Mouse (Mus musculus): ENCODE results near the gene Gm6217.
"Not testable (repeated sequence)": the region's sequence is repeated elsewhere in the genome, so short reads cannot be mapped to it uniquely, and the experiment has no call there.

The Gm6217 gene

DNA sequence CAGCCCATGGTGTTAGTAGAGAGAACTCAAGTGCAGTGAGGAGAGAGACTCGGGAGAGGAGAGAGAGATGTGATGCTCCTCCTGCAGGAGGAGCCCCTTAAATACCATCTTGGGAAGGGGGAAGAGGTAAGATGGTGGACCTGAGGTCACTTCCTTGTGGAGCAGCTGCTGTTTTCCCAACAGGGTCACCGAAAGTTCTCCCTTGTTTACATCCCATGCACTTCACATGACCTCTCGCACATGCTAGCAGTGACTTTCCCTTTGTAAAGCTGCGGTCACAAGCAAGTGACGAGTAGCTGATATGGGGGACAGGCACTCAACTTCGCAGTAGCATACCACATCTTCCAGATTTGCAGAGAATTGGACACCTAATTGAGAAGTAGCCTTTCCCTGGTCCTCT is at the start of gene Gm6217:
TSS of gene Gm6217 (minus strand) at position 74 of the 400 bp plus-strand sequence.
- DNase-seq (ENCODE audit: low spot score in 2 of 2): not testable (repeated sequence)

DNA sequence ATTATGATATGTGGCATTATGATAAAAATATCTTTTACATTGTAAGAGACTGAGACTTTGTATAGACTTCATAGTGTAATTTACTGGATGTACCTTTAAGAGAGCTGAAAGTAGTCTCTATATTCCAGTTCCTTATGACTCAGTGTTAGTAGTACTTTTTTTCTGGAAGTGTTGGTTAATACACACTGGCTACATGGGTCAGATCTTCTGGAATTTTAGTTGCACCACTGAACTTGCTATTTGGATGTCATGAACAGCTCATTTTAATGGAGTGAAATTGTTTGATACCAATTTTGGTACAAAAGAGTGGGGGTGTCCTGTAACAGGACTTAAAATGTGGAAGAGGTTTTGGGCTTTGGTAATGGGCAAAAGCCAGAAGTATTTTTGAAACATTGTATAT is 46.6 kb upstream of the Gm6217 start:
- DNase-seq (ENCODE audit: low spot score in 2 of 2): no peak

DNA sequence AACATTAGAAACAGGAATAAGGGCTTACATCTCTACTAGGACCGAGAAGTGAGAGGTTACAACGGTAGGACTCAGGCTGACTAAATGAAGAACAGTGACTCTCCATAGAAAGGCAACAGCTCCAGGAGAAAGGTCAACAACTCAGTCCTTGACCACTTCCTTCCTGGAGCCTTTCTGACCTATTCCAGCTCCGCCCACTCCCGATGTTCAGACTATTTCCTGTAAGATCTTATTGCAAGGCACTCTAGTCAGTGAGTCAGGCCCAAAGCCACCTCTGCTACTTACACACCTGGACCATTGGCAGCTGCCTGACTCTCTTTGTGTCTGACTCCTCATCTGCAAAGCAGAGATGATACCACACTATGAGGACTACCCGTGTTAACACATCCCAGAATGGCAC is 44.6 kb upstream of the Gm6217 start:
- no peak for DNase-seq (ENCODE audit: low spot score in 2 of 2)

DNA sequence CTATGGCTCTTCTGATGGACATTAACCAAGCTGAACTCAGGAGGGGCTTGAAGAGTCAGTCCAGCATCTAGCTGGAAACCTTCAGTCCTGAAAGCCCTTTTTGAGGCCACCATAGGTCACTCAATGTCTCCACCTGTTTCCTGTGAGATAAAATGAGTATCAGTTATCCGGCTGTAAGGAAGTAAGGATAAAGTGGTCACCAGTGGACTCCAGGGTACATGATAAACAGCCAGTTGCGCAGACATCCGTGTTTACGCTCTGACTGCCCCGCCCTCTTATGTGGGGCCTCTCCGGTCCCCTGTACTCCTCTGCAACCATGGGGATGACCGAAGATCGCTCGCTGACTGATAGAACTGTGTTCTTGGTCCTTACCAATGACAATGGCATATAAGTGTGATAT is 43.1 kb upstream of the Gm6217 start:
- no peak for DNase-seq (ENCODE audit: low spot score in 2 of 2)

DNA sequence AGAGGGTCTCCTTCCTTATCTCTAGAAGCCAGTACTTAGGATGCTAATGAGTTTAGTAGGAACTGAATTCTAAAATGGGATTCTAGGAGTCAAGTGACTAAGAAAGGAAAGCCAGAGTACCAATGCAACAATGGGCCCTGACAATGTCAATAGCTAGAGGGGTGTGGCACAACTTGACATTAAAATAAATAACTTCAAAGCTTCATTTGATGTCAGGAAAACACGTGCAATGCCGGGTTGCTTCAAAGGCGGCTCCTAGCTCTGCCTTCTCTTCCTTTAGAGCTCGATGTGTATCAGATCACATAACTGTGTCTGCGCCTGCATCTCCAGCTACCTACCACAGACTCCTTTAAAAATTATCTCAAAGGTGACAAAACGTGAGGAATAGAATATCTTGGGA is 42.7 kb upstream of the Gm6217 start:
- no peak for DNase-seq (ENCODE audit: low spot score in 2 of 2)

DNA sequence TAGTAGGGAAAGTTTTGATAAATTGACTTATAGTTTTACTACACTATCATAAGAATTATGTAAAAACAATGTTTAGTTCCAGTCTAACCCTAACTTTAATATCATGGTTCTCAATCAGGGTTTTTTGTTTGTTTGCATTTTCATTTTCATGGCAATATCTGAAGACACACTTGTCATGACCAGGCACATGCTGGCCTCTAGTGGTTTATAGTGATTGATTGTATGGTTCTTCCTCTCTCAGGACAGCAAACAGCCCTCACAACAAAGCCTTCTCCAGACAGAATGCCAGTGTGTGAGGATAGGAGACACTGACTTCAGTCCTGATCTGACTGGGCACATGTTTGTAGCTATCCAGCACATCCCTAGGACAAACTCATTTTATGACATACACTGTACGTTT is 42.0 kb upstream of the Gm6217 start:
- no peak for DNase-seq (ENCODE audit: low spot score in 2 of 2)

DNA sequence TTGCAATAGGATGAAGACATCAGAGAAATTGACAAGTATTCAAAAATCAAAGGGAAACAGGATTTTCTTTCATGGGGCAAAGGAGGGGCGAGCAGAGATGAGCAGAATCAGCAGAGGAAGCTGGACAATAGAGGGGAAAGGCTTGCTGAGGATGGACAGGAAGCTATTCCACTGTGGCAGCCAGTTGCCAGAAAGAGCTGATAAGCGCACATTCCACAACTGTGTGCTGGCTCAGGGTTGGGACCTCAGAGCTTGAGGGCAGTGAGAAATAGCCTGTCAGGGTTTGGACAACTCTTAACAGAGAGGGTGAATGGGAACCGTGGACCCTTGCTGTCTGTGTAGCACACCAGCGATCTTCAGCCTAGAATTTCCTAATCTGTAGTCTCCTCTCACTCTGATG is 40.8 kb upstream of the Gm6217 start:
- DNase-seq (ENCODE audit: low spot score in 2 of 2): no peak

DNA sequence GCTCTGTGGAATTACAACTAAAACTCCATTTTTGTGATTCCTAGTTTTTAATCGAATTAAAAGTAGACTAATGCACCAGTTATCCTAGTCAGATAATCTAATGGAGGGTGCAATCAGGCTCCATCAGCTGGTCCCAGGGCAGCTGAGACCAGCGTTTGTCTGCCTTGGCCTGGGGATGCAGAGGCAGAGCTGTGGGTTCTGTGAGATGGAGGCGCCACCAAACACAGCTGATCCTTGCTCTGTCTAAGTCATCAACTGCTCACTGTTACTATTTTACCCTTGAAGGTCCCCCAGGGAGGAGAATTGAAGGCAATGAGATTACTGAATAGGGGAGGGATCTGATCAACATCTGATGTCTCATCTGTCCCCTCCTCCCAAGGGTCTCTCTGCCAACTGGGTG is 35.2 kb upstream of the Gm6217 start:
- DNase-seq (ENCODE audit: low spot score in 2 of 2): no peak

DNA sequence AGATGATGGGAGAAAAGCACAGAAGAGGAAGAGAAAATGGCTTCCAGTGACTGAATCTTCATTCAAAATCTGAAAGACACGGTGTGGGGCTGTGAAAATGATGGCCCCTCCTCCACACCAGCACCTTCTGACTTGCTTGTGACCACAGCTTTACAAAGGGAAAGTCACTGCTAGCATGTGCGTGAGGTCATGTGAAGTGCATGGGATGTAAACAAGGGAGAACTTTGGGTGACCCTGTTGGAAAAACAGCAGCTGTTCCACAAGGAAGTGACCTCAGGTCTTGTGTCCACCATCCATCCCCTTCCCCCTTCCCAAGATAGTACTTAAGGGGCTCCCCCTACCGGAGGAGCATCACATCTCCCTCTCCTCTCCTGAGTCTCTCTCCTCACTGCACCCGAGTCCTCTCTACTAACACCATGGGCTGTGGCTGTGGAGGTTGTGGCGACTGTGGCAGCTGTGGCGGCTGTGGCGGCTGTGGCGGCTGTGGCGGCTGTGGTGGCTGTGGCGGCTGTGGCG is 28.7 kb upstream of the Gm6217 start, which contains the start of gene Gm47955:
TSS of gene Gm47955 (plus strand) at position 417 of the 516 bp plus-strand sequence.
- no peak for DNase-seq (ENCODE audit: low spot score in 2 of 2)

DNA sequence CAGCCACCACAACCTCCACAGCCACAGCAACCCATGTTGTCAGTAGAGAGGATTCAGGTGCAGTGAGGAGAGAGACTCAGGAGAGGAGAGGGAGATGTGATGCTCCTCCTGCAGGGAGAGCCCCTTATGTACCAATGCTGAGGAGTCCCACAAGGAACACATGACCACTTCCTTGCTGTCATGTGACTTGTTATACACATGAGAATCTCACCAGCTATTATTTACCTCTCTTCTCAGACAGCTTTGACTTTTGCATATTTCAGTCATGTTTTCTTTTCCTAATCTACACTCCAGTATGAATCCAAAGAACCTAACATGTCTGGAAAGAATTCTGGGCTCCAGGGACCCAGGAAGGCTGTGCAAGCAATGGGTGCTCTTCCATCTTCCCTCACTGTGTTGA is 24.7 kb upstream of the Gm6217 start, which contains the start of gene Gm7544:
TSS of gene Gm7544 (minus strand) at position 101 of the 400 bp plus-strand sequence.
- not testable (repeated sequence) for DNase-seq (ENCODE audit: low spot score in 2 of 2)

DNA sequence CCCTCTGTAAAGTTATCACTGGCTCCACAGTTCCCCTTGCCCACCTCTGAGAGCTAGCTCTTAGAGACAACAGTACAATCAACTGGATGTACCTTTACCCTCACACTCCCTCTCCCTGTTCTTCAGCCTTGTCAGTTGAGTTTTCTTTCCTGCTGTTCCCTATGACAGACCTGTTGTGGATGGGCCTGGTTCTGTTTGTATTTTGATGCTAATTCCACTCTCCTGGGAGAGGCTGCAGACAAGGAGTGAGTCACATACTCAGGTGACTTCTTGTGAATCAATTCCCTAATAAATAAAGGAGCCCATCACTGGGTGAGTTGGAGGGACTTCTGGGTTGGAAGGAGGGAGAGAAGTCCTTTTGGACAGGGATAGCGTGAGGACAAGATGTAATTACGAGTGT is 17.4 kb upstream of the Gm6217 start:
- DNase-seq (ENCODE audit: low spot score in 2 of 2): no peak

DNA sequence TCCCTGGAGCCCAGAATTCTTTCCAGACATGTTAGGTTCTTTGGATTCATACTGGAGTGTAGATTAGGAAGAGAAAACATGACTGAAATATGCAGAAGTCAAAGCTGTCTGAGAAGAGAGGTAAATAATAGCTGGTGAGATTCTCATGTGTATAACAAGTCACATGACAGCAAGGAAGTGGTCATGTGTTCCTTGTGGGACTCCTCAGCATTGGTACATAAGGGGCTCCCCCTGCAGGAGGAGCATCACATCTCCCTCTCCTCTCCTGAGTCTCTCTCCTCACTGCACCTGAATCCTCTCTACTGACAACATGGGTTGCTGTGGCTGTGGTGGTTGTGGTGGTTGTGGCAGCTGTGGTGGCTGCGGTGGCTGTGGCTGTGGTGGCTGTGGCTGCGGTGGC is 14.8 kb upstream of the Gm6217 start:
- not testable (repeated sequence) for DNase-seq (ENCODE audit: low spot score in 2 of 2)

DNA sequence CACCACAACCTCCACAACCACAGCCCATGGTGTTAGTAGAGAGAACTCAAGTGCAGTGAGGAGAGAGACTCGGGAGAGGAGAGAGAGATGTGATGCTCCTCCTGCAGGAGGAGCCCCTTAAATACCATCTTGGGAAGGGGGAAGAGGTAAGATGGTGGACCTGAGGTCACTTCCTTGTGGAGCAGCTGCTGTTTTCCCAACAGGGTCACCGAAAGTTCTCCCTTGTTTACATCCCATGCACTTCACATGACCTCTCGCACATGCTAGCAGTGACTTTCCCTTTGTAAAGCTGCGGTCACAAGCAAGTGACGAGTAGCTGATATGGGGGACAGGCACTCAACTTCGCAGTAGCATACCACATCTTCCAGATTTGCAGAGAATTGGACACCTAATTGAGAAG is 12.1 kb upstream of the Gm6217 start, which contains the start of gene A030003K21Rik:
TSS of gene A030003K21Rik (minus strand) at position 94 of the 400 bp plus-strand sequence.
- not testable (repeated sequence) for DNase-seq (ENCODE audit: low spot score in 2 of 2)

DNA sequence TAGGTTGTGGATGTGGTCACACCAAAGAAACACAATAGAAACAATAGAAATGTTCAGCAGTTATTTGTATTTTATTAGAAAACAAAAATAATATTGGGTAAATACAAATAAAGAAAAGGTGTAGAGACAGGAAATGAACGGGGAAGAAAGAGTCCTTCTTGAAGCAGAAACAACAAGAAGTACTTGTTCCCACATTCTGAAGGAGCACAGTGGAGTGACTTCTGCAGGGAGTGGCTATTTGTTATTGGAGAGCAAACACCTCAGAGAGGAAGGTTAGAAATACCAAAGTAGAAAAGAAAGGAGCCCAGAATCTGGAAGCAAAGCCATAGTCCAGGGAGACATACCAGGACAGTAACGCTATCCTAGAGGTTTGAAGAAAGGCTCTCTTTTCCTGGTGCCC is 11.3 kb upstream of the Gm6217 start:
- not testable (repeated sequence) for DNase-seq (ENCODE audit: low spot score in 2 of 2)

DNA sequence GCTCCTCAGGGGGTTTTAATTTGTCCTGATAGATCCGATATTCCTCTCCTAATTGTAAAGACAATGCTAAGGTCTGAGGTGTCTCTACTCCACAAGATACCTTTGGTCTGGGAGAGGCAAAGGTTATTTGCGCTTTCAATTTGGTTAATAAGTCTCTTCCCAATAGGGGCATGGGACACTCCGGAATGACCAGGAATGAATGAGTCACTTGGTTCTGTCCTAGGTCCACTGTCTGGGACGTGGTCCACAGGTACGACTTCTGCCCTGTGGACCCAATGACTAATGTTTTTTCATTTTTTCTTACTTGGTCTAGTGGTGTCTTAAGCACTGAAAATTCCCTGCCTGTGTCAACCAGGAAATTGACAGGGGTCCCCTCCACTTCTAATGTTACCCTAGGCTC is 7.5 kb upstream of the Gm6217 start:
- DNase-seq (ENCODE audit: low spot score in 2 of 2): no peak

DNA sequence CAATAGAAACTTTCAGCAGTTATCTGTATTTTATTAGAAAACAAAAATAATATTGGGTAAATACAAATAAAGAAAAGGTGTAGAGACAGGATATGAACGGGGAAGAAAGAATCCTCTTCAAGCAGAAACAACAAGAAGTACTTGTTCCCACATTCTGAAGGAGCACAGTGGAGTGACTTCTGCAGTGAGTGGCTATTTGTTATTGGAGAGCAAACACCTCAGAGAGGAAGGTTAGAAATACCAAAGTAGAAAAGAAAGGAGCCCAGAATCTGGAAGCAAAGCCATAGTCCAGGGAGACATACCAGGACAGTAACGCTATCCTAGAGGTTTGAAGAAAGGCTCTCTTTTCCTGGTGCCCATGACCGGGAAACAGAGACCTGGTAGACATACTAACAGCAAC is 641 bp downstream of the Gm6217 start:
- DNase-seq (ENCODE audit: low spot score in 2 of 2): not testable (repeated sequence)

DNA sequence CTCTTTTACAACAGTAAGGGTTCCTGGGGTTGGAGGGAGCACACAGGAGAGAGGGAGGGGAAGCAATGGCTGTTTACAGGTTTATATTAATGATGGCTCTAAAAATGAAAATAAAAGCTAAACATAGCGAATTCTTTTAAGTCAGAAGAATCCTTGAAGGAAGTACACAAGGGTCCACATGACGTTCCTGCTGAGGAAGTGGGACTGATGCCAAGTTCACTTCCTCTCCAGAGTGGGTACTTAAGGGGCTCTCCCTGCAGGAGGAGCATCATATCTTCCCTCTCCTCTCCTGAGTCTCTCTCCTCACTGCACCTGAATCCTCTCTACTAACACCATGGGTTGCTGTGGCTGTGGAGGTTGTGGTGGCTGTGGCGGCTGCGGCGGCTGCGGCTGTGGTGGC is 6.5 kb downstream of the Gm6217 start, which contains the start of gene A030014E15Rik:
TSS of gene A030014E15Rik (plus strand) at position 268 of the 400 bp plus-strand sequence.
- no peak for DNase-seq (ENCODE audit: low spot score in 2 of 2)

DNA sequence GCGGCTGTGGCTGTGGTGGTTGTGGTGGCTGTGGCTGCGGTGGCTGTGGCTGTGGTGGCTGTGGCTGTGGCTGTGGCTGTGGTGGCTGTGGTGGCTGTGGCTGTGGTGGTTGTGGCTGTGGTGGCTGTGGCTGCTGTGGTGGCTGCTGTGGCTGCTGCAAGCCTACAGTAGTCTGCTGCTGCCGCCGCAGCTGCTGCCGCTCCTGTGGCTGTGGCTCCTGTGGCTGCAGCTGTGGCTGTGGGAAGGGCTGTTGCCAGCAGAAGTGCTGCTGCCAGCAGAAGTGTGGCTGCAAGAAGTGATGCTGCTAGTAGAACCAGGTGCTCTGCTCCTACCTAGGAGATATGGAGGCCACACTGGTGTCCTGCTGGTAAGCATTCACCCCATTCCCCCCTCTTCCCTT is 17.8 kb downstream of the Gm6217 start:
- not testable (repeated sequence) for DNase-seq (ENCODE audit: low spot score in 2 of 2)

DNA sequence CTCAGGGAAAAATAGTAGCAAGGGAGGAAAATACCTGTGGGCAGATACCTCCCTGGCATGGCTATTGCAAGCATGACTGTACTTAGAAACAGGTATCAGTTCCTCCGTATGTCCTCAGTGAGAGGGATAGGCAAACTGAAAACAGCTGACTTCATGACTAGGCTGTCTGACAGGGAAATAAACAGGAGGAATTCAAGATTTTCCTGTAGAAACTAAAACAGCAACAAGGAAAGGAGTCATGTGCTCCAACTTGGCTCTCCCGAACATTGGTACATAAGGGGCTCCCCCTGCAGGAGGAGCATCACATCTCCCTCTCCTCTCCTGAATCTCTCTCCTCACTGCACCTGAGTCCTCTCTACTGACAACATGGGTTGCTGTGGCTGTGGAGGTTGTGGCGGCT is 18.2 kb downstream of the Gm6217 start, which contains the start of gene A030005L19Rik:
TSS of gene A030005L19Rik (plus strand) at position 301 of the 400 bp plus-strand sequence.
- no peak for DNase-seq (ENCODE audit: low spot score in 2 of 2)

DNA sequence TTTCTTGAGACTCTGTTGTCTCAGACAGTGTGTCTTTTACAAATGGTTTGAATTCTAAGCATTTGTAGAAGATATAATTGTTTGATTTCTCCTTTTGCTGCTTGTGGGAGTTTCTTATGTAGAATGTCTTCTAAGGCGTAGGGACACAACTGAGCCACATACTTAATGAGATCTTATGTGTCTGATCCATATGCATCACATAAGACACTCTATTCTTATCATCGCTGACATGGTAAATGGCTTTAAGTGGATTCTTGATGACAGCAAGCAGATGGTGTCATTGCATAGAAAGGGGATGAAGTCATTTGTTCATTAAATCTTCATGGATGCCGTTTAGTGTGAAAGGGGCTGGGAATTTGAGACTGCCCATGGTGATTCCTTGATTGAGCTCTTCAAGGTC is 25.3 kb downstream of the Gm6217 start:
- DNase-seq (ENCODE audit: low spot score in 2 of 2): no peak

DNA sequence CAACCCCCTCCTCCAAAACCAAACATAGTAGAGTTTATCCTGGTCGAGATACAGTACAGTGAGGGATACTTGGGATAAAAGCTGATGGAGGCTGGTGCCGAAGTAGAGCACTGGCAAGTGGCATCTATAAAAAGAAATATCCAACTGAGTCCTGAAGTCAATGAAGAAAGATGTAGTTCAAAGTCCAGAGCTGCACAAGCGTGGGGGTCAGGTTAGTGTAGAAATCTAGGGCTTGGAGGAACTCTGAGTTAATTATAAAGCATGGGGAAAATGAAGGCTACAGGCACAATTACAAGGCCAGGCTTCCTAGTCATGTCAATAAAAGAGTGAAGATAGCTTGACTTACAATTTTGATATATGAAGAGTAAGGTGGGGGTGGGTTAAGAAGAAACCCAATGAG is 30.0 kb downstream of the Gm6217 start:
- DNase-seq (ENCODE audit: low spot score in 2 of 2): no peak

DNA sequence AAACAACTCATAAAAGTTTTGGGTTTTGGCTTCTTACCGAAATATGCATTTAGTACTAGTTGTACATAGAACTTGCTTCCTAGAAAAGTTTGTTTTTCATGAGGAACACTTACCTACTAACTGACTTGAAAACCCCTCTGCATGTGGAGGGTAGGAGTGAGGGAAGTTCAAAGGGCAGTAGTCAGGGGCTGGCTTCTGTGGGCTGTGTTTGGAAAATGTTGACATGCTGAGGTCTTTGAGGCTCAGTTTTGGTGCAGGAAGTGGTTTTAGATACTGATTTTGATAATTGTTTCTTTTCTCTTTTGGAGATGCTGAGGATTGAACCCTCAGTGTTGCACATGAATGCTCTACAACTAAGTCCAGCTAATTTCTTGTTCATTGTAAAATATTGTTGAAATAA is 30.6 kb downstream of the Gm6217 start:
- no peak for DNase-seq (ENCODE audit: low spot score in 2 of 2)

DNA sequence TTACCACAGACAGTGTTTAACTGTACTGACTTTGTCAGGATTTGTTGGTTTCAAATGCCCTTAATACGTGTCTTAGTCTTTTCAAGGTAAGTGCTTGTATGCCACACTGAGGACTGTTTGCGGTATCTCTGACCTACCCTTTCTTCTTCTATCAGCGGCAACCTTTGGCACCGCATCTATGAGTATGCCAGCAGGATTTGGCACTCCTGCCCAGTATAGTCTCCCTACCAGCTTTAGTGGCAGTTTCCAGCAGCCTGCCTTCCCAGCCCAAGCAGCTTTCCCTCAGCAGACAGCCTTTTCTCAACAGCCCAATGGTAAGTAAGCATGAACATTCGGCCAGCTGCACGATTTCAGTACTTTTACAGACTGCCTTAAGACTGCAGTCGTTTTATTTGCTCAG is 37.9 kb downstream of the Gm6217 start:
- DNase-seq (ENCODE audit: low spot score in 2 of 2): no peak
